Mouse (Mus musculus): ENCODE results near the gene 9930111J21Rik2.
"Not testable (repeated sequence)": the region's sequence is repeated elsewhere in the genome, so short reads cannot be mapped to it uniquely, and the experiment has no call there.

The 9930111J21Rik2 gene

DNA sequence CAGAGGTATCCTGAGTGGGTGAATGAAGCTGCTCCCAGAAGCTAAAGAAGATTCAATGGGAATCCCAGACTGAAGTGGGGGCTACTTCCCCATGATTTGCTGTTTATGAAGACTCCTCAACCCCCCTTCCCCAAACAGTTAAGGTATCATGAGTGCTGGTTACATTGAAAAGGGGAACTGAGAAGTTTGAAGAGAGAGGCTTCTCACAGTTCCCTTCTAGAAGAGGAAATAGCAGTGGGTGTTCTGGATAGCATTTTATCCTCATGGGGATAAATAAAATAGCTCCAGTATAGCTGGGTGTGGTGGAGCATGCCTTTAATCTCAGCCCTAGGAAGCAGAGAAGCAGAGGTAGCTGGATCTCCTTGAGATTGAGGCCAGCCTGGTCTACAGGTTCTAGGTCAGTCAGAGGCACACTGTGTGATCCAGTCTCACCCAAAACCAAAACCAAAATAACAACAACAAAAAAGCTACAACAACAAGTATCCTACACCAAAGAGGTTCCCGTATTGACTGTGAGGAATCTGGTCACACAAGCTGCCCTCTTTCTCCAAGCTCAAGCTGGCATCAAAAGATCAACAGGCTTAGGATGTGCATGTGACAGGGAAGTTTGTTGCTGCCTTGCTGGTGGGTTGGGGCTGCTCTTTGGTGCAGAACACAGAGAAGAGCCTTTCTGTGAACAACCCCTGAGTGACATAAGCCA is 72.7 kb downstream of the 9930111J21Rik2 start, which contains the start of gene Olfr56:
TSS of gene Olfr56 (plus strand) at position 650 of the 700 bp plus-strand sequence.
- not testable (repeated sequence) for DNase-seq (ENCODE audit: low read depth, low spot score)

DNA sequence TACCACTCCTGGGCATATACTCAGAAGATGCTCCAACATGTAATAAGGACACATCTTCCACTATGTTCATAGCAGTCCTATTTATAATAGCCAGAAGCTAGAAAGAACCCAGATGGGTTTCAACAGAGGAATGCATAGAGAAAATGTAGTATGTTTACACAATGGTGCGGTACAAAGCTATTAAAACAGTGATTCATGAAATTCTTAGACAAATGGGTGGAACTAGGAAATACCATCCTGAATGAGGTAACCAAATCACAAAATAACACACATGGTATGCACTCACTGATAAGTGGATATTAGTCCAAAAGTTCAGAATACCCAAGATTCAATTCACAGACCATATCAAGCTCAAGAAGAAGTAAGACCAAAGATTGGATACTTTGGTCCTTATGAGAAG is 76.4 kb downstream of the 9930111J21Rik2 start:
- not testable (repeated sequence) for DNase-seq (ENCODE audit: low read depth, low spot score)
